Mouse (Mus musculus): ENCODE measurements around the gene Aox1. TPM values are rescaled to one million over a fixed set of nuclear protein-coding genes. Genes with fewer than 3 reads are reported as not detected.
"Not testable (repeated sequence)": the region's sequence is repeated elsewhere in the genome, so short reads cannot be mapped to it uniquely, and the experiment has no call there.

Gene Aox1
- polyA plus RNA-seq, 1 experiment from 2014 or later, result 0.22 TPM

DNA sequence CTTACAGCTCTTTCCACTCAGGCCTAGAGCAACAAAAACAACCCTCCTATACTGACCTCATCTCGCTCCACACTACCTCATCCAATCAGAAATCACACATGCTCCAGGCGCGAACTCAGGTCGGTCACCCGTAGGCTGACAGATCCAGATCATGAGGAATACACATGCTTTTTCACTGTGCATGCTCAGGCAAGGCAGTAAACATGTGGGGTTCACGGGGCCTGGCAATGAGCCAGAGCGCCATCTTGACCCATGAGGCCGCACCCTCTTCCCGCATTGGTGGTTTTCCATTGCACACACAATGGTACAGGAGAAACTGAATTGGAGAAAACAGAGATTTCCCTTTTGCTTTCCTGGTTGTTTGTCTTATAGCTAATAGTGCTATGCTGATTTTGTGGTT, 7.6 kb downstream of the Aox1 start:
- H3K4me1 ChIP-seq; H3K9ac ChIP-seq (replicated peaks); H3K4me2 ChIP-seq; H3K36me3 ChIP-seq; H3K4me3 ChIP-seq (replicated peaks); H3K9me3 ChIP-seq (replicated peaks); ATAC-seq (ENCODE audit: low FRiP score); H3K27me3 ChIP-seq (replicated peaks); H3K27ac ChIP-seq (replicated peaks): not testable (repeated sequence)
- WGBS, result 95% methylated on average over 9 of the region's 9 CpGs

DNA sequence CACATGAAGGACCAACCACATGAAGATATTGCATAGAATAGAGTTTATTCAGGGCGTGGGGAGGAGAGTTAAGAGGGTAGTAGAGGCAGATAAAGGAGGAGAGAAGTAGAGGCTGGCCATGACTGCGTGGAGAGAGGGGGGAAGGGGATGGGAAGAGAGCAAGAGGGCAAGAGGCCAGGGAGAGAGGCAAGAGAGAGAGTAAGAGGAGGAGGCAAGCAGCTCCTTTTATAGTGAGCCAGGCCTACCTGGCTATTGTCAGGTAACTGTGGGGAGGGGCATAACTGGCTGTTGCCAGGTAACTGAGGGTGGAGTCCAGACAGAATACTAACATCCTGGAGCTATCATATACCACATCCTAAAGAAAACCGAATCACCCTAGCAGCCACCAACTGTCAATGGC, 15.3 kb downstream of the Aox1 start:
- Histone ChIP-seq H3K4me1 (no peaks in the 10 kb centered on the region), H3K9me3 (replicated peaks) (no peaks in the 10 kb centered on the region), H3K27me3 (replicated peaks) (no peaks in the 10 kb centered on the region), H3K4me3 (replicated peaks) (no peak overlapping the region), H3K9ac (replicated peaks) (no peak overlapping the region), H3K4me2 (no peak overlapping the region), H3K36me3 (no peaks in the 10 kb centered on the region), H3K27ac (replicated peaks) (no peak overlapping the region)
- WGBS, result 71% methylated on average over 3 of the region's 3 CpGs
- no peak for ATAC-seq (ENCODE audit: low FRiP score)

DNA sequence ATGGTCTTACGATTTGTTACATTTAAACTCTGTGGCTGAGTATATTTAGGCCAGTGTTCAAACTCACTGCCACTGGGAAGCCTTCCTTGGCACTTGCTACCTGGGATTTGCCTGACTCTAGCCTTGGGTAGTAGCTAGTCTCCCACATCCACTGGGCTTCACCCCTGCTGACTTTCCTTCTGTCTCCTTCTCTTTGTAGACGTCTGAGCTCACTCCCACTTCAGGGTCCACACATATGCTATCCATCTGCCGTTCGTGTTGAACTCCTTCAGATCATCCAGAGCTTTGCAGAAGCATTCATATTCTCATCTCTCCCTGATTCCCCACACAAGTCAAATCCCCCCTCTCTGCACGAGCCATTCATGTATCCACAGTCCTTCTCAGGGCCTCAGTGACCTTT, 15.8 kb downstream of the Aox1 start:
- H3K27ac ChIP-seq (replicated peaks), result no peak overlapping the region
- H3K9me3 ChIP-seq (replicated peaks), result no peaks in the 10 kb centered on the region
- WGBS, result 72% methylated on average over 5 of the region's 5 CpGs
- H3K9ac ChIP-seq (replicated peaks), result no peak overlapping the region
- no peaks in the 10 kb centered on the region for H3K27me3 ChIP-seq (replicated peaks)
- H3K4me1 ChIP-seq, result no peaks in the 10 kb centered on the region
- no peak for ATAC-seq (ENCODE audit: low FRiP score)
- H3K36me3 ChIP-seq, result no peaks in the 10 kb centered on the region
- no peak overlapping the region for H3K4me2 ChIP-seq
- H3K4me3 ChIP-seq (replicated peaks), result no peak overlapping the region

DNA sequence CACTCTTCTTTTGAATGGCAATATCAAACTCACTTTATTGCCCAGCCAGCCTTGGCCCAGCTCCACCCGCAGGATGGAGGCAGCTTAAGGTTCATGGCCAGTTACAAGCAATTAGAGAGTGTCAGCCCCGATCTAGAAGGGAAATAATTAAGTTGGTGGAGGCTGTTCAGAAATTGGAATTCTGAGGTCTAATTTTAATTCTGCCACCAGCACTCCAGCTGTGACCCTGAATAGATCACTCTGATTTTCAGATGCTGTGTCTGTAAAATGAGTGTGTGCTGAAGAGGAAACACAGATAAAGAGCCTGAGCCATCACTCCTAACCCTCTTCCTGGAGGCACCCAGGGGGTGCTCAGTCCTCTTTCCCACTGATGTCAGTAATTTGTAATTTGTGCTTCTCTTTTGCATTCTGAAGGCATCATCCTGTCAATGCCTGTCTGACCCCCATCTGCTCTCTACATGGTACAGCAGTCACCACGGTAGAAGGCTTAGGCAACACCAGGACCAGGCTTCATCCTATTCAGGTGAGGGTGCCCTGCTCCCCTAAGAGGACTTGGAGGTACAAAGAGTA, 17.1 kb downstream of the Aox1 start:
- H3K27me3 ChIP-seq (replicated peaks), result no peaks in the 10 kb centered on the region
- H3K4me2 ChIP-seq, result no peak overlapping the region
- H3K9ac ChIP-seq (replicated peaks), result no peak overlapping the region
- 23% methylated on average over 3 of the region's 3 CpGs for WGBS
- H3K36me3 ChIP-seq, result no peaks in the 10 kb centered on the region
- H3K4me3 ChIP-seq (replicated peaks), result no peak overlapping the region
- no peak for ATAC-seq (ENCODE audit: low FRiP score)
- no peak overlapping the region for H3K27ac ChIP-seq (replicated peaks)
- no peaks in the 10 kb centered on the region for H3K9me3 ChIP-seq (replicated peaks)
- no peaks in the 10 kb centered on the region for H3K4me1 ChIP-seq

DNA sequence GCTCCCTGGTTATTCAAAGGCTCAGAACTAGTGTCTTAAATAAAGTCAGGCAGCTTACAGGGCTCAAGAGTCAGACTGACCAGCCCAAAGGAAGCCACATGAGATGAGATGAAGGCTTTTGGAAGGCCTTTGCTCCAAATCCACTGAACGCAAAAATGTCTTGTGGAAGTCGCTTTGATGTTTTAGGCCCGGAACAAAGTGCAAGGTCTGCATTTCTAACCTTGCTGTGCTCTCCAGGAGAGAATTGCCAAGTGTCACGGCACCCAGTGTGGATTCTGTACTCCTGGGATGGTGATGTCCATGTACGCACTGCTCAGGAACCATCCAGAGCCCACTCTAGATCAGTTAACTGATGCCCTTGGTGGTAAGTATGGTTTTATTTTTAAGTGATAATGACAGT, 19.4 kb downstream of the Aox1 start:
- Histone ChIP-seq H3K9me3 (replicated peaks) (no peaks in the 10 kb centered on the region), H3K4me1 (0 out of 2 replicates have a peak, but pooled peaks cover 2% of the 10 kb centered on the region), H3K36me3 (no peaks in the 10 kb centered on the region), H3K4me2 (no peak overlapping the region), H3K4me3 (replicated peaks) (no peak overlapping the region), H3K27ac (replicated peaks) (no peak overlapping the region), H3K27me3 (replicated peaks) (no peaks in the 10 kb centered on the region), H3K9ac (replicated peaks) (no peak overlapping the region)
- 94% methylated on average over 5 of the region's 5 CpGs for WGBS
- ATAC-seq (ENCODE audit: low FRiP score), result no peak

DNA sequence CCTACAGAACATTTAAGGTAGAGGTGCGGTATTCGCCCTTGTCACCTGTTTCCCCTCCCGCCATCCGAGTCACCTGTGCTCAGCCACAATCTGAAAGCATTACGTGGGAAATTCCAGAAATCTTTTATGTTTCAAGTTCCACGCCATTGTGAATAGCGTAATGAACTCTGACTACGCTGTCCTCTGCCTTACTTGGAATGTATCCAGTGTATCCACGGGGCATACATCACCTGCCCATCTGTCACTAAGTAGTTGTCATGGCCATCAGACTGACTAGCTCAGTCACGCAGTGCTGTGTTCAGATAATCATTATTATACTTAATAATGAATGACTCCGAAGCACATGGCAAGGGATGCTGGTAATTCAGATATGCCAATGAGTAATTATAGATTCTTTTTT, 25.9 kb downstream of the Aox1 start:
- H3K9ac ChIP-seq (replicated peaks), result no peak overlapping the region
- H3K9me3 ChIP-seq (replicated peaks), result no peaks in the 10 kb centered on the region
- ATAC-seq (ENCODE audit: low FRiP score), result no peak
- no peak overlapping the region for H3K4me3 ChIP-seq (replicated peaks)
- no peaks in the 10 kb centered on the region for H3K36me3 ChIP-seq
- no peaks in the 10 kb centered on the region for H3K27me3 ChIP-seq (replicated peaks)
- 0 out of 2 replicates have a peak, but pooled peaks cover 2% of the 10 kb centered on the region for H3K4me1 ChIP-seq
- H3K4me2 ChIP-seq, result no peak overlapping the region
- H3K27ac ChIP-seq (replicated peaks), result no peak overlapping the region
- 71% methylated on average over 11 of the region's 11 CpGs for WGBS

DNA sequence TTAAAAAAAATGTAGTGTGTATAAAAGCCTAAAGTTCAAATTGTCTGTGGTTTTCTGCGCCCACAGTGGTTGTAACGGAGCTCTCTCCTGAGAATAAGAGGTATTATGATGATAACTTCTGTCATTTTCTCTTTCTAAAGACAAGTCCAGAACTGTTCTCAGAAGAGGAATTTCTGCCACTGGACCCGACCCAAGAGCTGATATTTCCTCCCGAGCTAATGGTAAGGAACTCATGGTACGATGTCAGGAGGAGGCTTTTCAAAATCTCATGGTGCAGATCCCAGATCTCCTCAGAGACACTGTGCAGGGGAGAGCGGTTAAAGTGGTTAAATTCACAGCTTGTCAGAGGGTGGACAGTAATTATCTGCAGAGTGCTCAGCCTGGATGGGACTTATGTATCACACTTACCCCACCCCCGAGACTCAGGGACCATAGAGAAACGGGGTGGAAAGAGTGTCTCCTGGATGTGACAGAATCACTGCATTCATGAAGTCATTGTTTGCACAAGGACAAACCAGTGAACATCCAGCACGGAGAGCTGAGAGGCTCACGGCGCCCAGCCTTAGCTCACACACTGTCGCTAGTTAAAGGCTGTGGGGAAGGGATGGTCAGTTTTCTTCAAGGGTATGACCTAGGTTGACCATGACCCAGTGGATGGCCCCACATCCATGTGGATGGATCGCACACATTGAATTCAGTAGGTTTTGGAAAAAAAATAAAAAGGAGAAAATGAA, 26.5 kb downstream of the Aox1 start:
- H3K4me2 ChIP-seq, result no peak overlapping the region
- H3K27ac ChIP-seq (replicated peaks), result no peak overlapping the region
- 0 out of 2 replicates have a peak, but pooled peaks cover 2% of the 10 kb centered on the region for H3K4me1 ChIP-seq
- no peaks in the 10 kb centered on the region for H3K36me3 ChIP-seq
- ATAC-seq (ENCODE audit: low FRiP score), result no peak
- 83% methylated on average over 13 of the region's 13 CpGs for WGBS
- no peaks in the 10 kb centered on the region for H3K27me3 ChIP-seq (replicated peaks)
- no peaks in the 10 kb centered on the region for H3K9me3 ChIP-seq (replicated peaks)
- H3K9ac ChIP-seq (replicated peaks), result no peak overlapping the region
- H3K4me3 ChIP-seq (replicated peaks), result no peak overlapping the region

DNA sequence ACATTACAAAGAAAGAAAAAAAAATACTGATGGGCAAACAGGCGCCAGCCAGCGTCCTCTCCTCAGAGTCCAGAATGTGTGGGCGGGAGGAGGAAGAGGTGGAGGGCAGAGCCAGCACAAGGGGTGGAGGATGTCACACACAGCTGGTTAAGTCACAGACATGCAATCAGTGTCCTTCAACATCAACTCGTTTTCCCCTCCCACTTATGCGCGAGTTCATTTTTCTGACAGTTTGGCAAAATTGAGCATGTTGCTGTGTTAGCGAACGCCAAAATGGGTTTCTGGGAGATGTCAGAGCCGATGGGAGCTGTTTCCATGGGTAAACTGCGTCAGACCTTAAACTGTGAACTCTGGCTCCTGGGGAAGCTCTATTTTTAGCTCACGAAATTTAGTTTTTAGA, 27.2 kb downstream of the Aox1 start:
- Histone ChIP-seq H3K27ac (replicated peaks) (no peak overlapping the region), H3K4me1 (0 out of 2 replicates have a peak, but pooled peaks cover 2% of the 10 kb centered on the region), H3K36me3 (no peaks in the 10 kb centered on the region), H3K4me3 (replicated peaks) (no peak overlapping the region), H3K27me3 (replicated peaks) (no peaks in the 10 kb centered on the region), H3K9me3 (replicated peaks) (no peaks in the 10 kb centered on the region), H3K9ac (replicated peaks) (no peak overlapping the region), H3K4me2 (no peak overlapping the region)
- 87% methylated on average over 11 of the region's 11 CpGs for WGBS
- no peak for ATAC-seq (ENCODE audit: low FRiP score)

DNA sequence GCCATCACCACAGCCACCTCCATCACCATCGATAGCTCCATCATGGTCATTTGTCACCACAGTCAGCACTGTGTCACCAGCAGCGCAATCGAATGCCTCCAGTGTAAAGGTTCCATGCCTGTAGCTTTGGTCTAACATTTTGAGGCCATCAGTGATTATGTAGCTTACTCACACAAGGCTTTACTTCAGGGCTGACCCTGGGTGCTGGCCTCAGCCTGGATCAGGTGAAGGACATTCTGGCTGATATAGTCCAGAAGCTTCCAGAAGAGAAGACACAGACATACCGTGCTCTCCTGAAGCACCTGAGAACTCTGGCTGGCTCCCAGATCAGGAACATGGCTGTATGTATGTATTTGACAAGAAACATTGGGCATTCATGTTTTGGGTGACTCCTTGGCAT, 29.1 kb downstream of the Aox1 start:
- WGBS, result 93% methylated on average over 4 of the region's 4 CpGs
- no peak overlapping the region for H3K9ac ChIP-seq (replicated peaks)
- H3K4me1 ChIP-seq, result 0 out of 2 replicates have a peak, but pooled peaks cover 1% of the 10 kb centered on the region
- H3K27me3 ChIP-seq (replicated peaks), result no peaks in the 10 kb centered on the region
- no peak overlapping the region for H3K4me2 ChIP-seq
- no peaks in the 10 kb centered on the region for H3K36me3 ChIP-seq
- no peak for ATAC-seq (ENCODE audit: low FRiP score)
- no peak overlapping the region for H3K4me3 ChIP-seq (replicated peaks)
- H3K9me3 ChIP-seq (replicated peaks), result no peaks in the 10 kb centered on the region
- no peak overlapping the region for H3K27ac ChIP-seq (replicated peaks)

DNA sequence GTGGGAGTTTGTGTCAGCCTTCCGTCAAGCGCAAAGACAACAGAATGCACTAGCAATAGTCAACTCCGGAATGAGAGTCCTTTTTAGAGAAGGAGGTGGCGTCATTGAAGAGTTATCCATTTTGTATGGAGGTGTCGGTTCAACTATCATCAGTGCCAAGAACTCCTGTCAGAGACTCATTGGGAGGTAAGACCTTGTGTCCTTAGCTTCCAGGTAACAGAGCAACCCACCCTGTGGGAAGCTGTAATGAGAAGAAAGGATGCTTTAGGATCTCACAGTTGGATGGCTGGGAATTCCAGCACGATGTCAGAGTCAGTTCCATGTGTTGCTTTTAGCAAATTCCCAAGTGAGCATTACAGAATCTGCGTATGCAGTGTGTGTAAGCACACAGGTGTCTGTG, 32.4 kb downstream of the Aox1 start:
- H3K9ac ChIP-seq (replicated peaks), result no peak overlapping the region
- H3K27me3 ChIP-seq (replicated peaks), result no peaks in the 10 kb centered on the region
- no peak overlapping the region for H3K4me2 ChIP-seq
- H3K27ac ChIP-seq (replicated peaks), result no peak overlapping the region
- 91% methylated on average over 7 of the region's 7 CpGs for WGBS
- no peaks in the 10 kb centered on the region for H3K4me1 ChIP-seq
- H3K4me3 ChIP-seq (replicated peaks), result no peak overlapping the region
- no peaks in the 10 kb centered on the region for H3K36me3 ChIP-seq
- no peaks in the 10 kb centered on the region for H3K9me3 ChIP-seq (replicated peaks)
- no peak for ATAC-seq (ENCODE audit: low FRiP score)

DNA sequence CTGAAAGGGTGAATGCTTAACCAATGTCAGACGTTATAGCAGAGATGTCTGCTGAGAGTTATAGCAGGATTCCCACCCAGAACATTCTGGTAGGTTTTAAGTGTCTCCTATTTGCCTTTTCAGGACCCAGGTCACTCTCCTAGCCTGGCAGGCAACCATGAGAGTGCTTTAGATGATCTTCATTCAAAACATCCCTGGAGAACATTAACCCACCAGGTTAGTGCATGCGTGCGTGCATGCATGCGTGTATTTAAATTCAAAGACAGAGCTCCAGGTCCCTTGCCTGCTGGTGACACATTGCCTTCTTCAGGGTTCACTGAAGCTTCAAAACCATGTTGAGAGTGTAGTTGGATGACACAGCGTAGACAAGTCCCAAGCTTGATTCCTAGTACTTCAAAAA, 35.4 kb downstream of the Aox1 start:
- WGBS, result 88% methylated on average over 5 of the region's 5 CpGs
- Histone ChIP-seq H3K36me3 (no peaks in the 10 kb centered on the region), H3K27me3 (replicated peaks) (no peaks in the 10 kb centered on the region), H3K4me3 (replicated peaks) (no peak overlapping the region), H3K9me3 (replicated peaks) (no peaks in the 10 kb centered on the region), H3K4me1 (no peaks in the 10 kb centered on the region), H3K27ac (replicated peaks) (no peak overlapping the region), H3K4me2 (no peak overlapping the region), H3K9ac (replicated peaks) (no peak overlapping the region)
- no peak for ATAC-seq (ENCODE audit: low FRiP score)

DNA sequence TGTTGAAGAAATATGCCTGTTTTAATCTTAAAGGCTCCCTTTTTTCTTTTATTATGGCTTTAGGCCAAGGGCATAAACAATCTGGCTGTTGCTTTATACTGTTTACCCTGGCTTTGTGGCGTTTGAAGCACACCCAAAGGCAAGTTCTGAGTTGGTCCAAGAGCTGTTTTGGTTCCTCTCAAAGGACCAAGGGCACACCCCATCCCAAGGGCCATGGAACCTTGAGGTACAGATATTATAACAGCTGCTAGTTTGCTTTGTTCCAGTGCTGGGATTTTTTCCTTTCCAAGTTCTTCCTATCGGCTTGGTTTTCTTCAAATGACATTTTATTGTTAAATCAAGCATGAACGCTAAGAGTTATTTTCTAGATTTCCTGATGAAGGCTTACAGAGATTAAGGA, 35.9 kb downstream of the Aox1 start:
- no peak for ATAC-seq (ENCODE audit: low FRiP score)
- 65% methylated on average over 3 of the region's 3 CpGs for WGBS

More for the DNA sequence above, 35.9 kb downstream of the Aox1 start:
- no peak overlapping the region for H3K4me3 ChIP-seq (replicated peaks)
- H3K27ac ChIP-seq (replicated peaks), result no peak overlapping the region
- no peaks in the 10 kb centered on the region for H3K27me3 ChIP-seq (replicated peaks)
- no peaks in the 10 kb centered on the region for H3K36me3 ChIP-seq
- no peaks in the 10 kb centered on the region for H3K4me1 ChIP-seq
- H3K9me3 ChIP-seq (replicated peaks), result no peaks in the 10 kb centered on the region
- H3K9ac ChIP-seq (replicated peaks), result no peak overlapping the region
- H3K4me2 ChIP-seq, result no peak overlapping the region

Data from neural tube, embryonic 15.5 days (tissue).